Mouse (Mus musculus): Measurements from ENCODE around the gene Syn3. TPM values are rescaled to one million over a fixed set of nuclear protein-coding genes. Genes with fewer than 3 reads are reported as not detected.

Syn3 gene
- polyA plus RNA-seq, 1 experiment from 2014 or later = 7.1 TPM

- Histone ChIP-seq H3K4me3 (ENCODE audit: low read depth, low read length) (no peak overlapping the region), H3K4me2 (ENCODE audit: low read depth, low read length, severe bottlenecking) (no peak overlapping the region), H3K4me1 (replicated peaks; ENCODE audit: control insufficient read depth, insufficient read depth, low read length) (no peaks in the 10 kb centered on the region), H3K9me3 (ENCODE audit: control insufficient read depth, low read length) (no peaks in the 10 kb centered on the region), H3K27me3 (ENCODE audit: control insufficient read depth, insufficient read depth, low read length) (no peaks in the 10 kb centered on the region), H3K36me3 (ENCODE audit: control insufficient read depth, insufficient read depth, low read length) (no peaks in the 10 kb centered on the region), H3K27ac (ENCODE audit: low read depth, low read length) (no peak overlapping the region), H3K9ac (ENCODE audit: low read length) (no peak overlapping the region)
- WGBS = 85% methylated on average over 8 of the region's 8 CpGs
- no peak for DNase-seq (ENCODE audit: low spot score)
- ATAC-seq (replicated peaks; ENCODE audit: low FRiP score) = no peak
Measured at GRCm38 (mm10) chr10:86139061-86139681, 359.5 kb downstream of the Syn3 start.

- Histone ChIP-seq H3K9ac (ENCODE audit: low read length) (no peak overlapping the region), H3K4me2 (ENCODE audit: low read depth, low read length, severe bottlenecking) (no peak overlapping the region), H3K9me3 (ENCODE audit: control insufficient read depth, low read length) (no peaks in the 10 kb centered on the region), H3K4me3 (ENCODE audit: low read depth, low read length) (no peak overlapping the region), H3K27me3 (ENCODE audit: control insufficient read depth, insufficient read depth, low read length) (no peaks in the 10 kb centered on the region), H3K4me1 (replicated peaks; ENCODE audit: control insufficient read depth, insufficient read depth, low read length) (no peaks in the 10 kb centered on the region), H3K36me3 (ENCODE audit: control insufficient read depth, insufficient read depth, low read length) (no peaks in the 10 kb centered on the region), H3K27ac (ENCODE audit: low read depth, low read length) (no peak overlapping the region)
- ATAC-seq (replicated peaks; ENCODE audit: low FRiP score) (no peak), DNase-seq (ENCODE audit: low spot score) (no peak)
- 77% methylated on average over 5 of the region's 5 CpGs for WGBS
Measured at GRCm38 (mm10) chr10:86137589-86138173, 361.0 kb downstream of the Syn3 start.

GRCm38 (mm10) chr10:86137106-86137505, 361.6 kb downstream of the Syn3 start:
- no peaks in the 10 kb centered on the region for H3K4me1 ChIP-seq (replicated peaks; ENCODE audit: control insufficient read depth, insufficient read depth, low read length)
- no peaks in the 10 kb centered on the region for H3K27me3 ChIP-seq (ENCODE audit: control insufficient read depth, insufficient read depth, low read length)
- 63% methylated on average over 3 of the region's 3 CpGs for whole genome bisulfite sequencing
- no peak overlapping the region for H3K9ac ChIP-seq (ENCODE audit: low read length)
- no peak overlapping the region for H3K27ac ChIP-seq (ENCODE audit: low read depth, low read length)
- ATAC-seq (replicated peaks; ENCODE audit: low FRiP score) = no peak
- H3K4me2 ChIP-seq (ENCODE audit: low read depth, low read length, severe bottlenecking) = no peak overlapping the region
- H3K4me3 ChIP-seq (ENCODE audit: low read depth, low read length) = no peak overlapping the region
- no peaks in the 10 kb centered on the region for H3K36me3 ChIP-seq (ENCODE audit: control insufficient read depth, insufficient read depth, low read length)
- no peak for DNase-seq (ENCODE audit: low spot score)
- no peaks in the 10 kb centered on the region for H3K9me3 ChIP-seq (ENCODE audit: control insufficient read depth, low read length)

GRCm38 (mm10) chr10:86136249-86136648, 362.4 kb downstream of the Syn3 start:
- no peak for ATAC-seq (replicated peaks; ENCODE audit: low FRiP score)
- DNase-seq (ENCODE audit: low spot score) = no peak
- Histone ChIP-seq H3K4me1 (replicated peaks; ENCODE audit: control insufficient read depth, insufficient read depth, low read length) (no peaks in the 10 kb centered on the region), H3K27ac (ENCODE audit: low read depth, low read length) (no peak overlapping the region), H3K9me3 (ENCODE audit: control insufficient read depth, low read length) (no peaks in the 10 kb centered on the region), H3K36me3 (ENCODE audit: control insufficient read depth, insufficient read depth, low read length) (no peaks in the 10 kb centered on the region), H3K4me3 (ENCODE audit: low read depth, low read length) (no peak overlapping the region), H3K9ac (ENCODE audit: low read length) (no peak overlapping the region), H3K4me2 (ENCODE audit: low read depth, low read length, severe bottlenecking) (no peak overlapping the region), H3K27me3 (ENCODE audit: control insufficient read depth, insufficient read depth, low read length) (no peaks in the 10 kb centered on the region)
- WGBS = 89% methylated on average over 1 of the region's 1 CpGs

GRCm38 (mm10) chr10:86134848-86135247, 363.8 kb downstream of the Syn3 start:
- Histone ChIP-seq H3K4me3 (ENCODE audit: low read depth, low read length) (no peak overlapping the region), H3K9ac (ENCODE audit: low read length) (no peak overlapping the region), H3K27me3 (ENCODE audit: control insufficient read depth, insufficient read depth, low read length) (no peaks in the 10 kb centered on the region), H3K27ac (ENCODE audit: low read depth, low read length) (no peak overlapping the region), H3K36me3 (ENCODE audit: control insufficient read depth, insufficient read depth, low read length) (no peaks in the 10 kb centered on the region), H3K4me1 (replicated peaks; ENCODE audit: control insufficient read depth, insufficient read depth, low read length) (no peaks in the 10 kb centered on the region), H3K4me2 (ENCODE audit: low read depth, low read length, severe bottlenecking) (no peak overlapping the region), H3K9me3 (ENCODE audit: control insufficient read depth, low read length) (no peaks in the 10 kb centered on the region)
- ATAC-seq (replicated peaks; ENCODE audit: low FRiP score) (no peak), DNase-seq (ENCODE audit: low spot score) (no peak)
- WGBS = 83% methylated on average over 6 of the region's 6 CpGs

GRCm38 (mm10) chr10:86134336-86134735, 364.4 kb downstream of the Syn3 start:
- no peak for DNase-seq (ENCODE audit: low spot score)
- Histone ChIP-seq H3K4me2 (ENCODE audit: low read depth, low read length, severe bottlenecking) (no peak overlapping the region), H3K27ac (ENCODE audit: low read depth, low read length) (no peak overlapping the region), H3K4me1 (replicated peaks; ENCODE audit: control insufficient read depth, insufficient read depth, low read length) (no peaks in the 10 kb centered on the region), H3K36me3 (ENCODE audit: control insufficient read depth, insufficient read depth, low read length) (no peaks in the 10 kb centered on the region), H3K9ac (ENCODE audit: low read length) (no peak overlapping the region), H3K27me3 (ENCODE audit: control insufficient read depth, insufficient read depth, low read length) (no peaks in the 10 kb centered on the region), H3K9me3 (ENCODE audit: control insufficient read depth, low read length) (no peaks in the 10 kb centered on the region), H3K4me3 (ENCODE audit: low read depth, low read length) (no peak overlapping the region)
- 79% methylated on average over 5 of the region's 5 CpGs for WGBS
- no peak for ATAC-seq (replicated peaks; ENCODE audit: low FRiP score)

- H3K4me2 ChIP-seq (ENCODE audit: low read depth, low read length, severe bottlenecking) = no peak overlapping the region
- no peak overlapping the region for H3K27ac ChIP-seq (ENCODE audit: low read depth, low read length)
- no peak overlapping the region for H3K9ac ChIP-seq (ENCODE audit: low read length)
- no peak for DNase-seq (ENCODE audit: low spot score)
- no peaks in the 10 kb centered on the region for H3K36me3 ChIP-seq (ENCODE audit: control insufficient read depth, insufficient read depth, low read length)
- no peak for ATAC-seq (replicated peaks; ENCODE audit: low FRiP score)
- no peaks in the 10 kb centered on the region for H3K27me3 ChIP-seq (ENCODE audit: control insufficient read depth, insufficient read depth, low read length)
- H3K4me3 ChIP-seq (ENCODE audit: low read depth, low read length) = no peak overlapping the region
- no peaks in the 10 kb centered on the region for H3K4me1 ChIP-seq (replicated peaks; ENCODE audit: control insufficient read depth, insufficient read depth, low read length)
- 92% methylated on average over 10 of the region's 10 CpGs for WGBS
- no peaks in the 10 kb centered on the region for H3K9me3 ChIP-seq (ENCODE audit: control insufficient read depth, low read length)
Measured at GRCm38 (mm10) chr10:86132420-86132956, 366.2 kb downstream of the Syn3 start.

GRCm38 (mm10) chr10:86129046-86129445, 369.6 kb downstream of the Syn3 start:
- DNase-seq (ENCODE audit: low spot score) = no peak
- Histone ChIP-seq H3K27me3 (ENCODE audit: control insufficient read depth, insufficient read depth, low read length) (no peaks in the 10 kb centered on the region), H3K4me2 (ENCODE audit: low read depth, low read length, severe bottlenecking) (no peak overlapping the region), H3K4me3 (ENCODE audit: low read depth, low read length) (no peak overlapping the region), H3K9ac (ENCODE audit: low read length) (no peak overlapping the region), H3K27ac (ENCODE audit: low read depth, low read length) (no peak overlapping the region), H3K9me3 (ENCODE audit: control insufficient read depth, low read length) (no peaks in the 10 kb centered on the region), H3K36me3 (ENCODE audit: control insufficient read depth, insufficient read depth, low read length) (no peaks in the 10 kb centered on the region), H3K4me1 (replicated peaks; ENCODE audit: control insufficient read depth, insufficient read depth, low read length) (no peaks in the 10 kb centered on the region)
- 89% methylated on average over 6 of the region's 6 CpGs for WGBS
- no peak for ATAC-seq (replicated peaks; ENCODE audit: low FRiP score)

- H3K4me1 ChIP-seq (replicated peaks; ENCODE audit: control insufficient read depth, insufficient read depth, low read length) = no peaks in the 10 kb centered on the region
- H3K4me2 ChIP-seq (ENCODE audit: low read depth, low read length, severe bottlenecking) = no peak overlapping the region
- H3K36me3 ChIP-seq (ENCODE audit: control insufficient read depth, insufficient read depth, low read length) = no peaks in the 10 kb centered on the region
- ATAC-seq (replicated peaks; ENCODE audit: low FRiP score) = no peak
- 86% methylated on average over 11 of the region's 11 CpGs for WGBS
- no peak overlapping the region for H3K9ac ChIP-seq (ENCODE audit: low read length)
- no peak overlapping the region for H3K27ac ChIP-seq (ENCODE audit: low read depth, low read length)
- no peak for DNase-seq (ENCODE audit: low spot score)
- H3K27me3 ChIP-seq (ENCODE audit: control insufficient read depth, insufficient read depth, low read length) = no peaks in the 10 kb centered on the region
- no peaks in the 10 kb centered on the region for H3K9me3 ChIP-seq (ENCODE audit: control insufficient read depth, low read length)
- no peak overlapping the region for H3K4me3 ChIP-seq (ENCODE audit: low read depth, low read length)
Measured at GRCm38 (mm10) chr10:86126478-86126877, 372.2 kb downstream of the Syn3 start.
